Mouse (Mus musculus) lung, postnatal 4 days (tissue): Measurements from ENCODE around the gene Crhr2.

Source experiments
- DNase-seq, 2 experiments: peaks; one replicate each; pipeline ENCODE4 v3.0.0; 2021

Crhr2 gene

DNA sequence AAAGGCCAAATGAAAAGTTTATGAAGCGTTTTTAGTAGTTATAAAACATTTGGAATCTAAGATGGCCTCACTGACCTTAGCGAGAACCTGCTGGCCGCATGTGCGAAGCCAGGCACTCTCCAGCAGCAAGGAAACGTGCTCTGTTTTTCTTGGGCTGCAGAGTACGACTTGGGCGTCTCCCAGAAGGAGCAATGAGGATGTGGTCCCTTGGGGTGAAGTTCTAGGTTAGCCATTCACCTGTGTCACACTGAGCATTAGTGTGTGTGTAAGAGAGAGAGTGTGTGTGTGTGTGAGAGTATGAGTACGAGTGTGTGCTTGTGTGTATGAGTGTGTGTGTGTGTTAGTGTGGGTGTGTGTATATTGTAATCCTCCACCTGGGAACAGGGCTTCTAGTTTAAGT is 89.6 kb downstream of the Crhr2 start:
- no peak for DNase-seq
